Mouse (Mus musculus) adrenal gland, adult 2 months (tissue): Measurements from ENCODE around the gene Olfr827. TPM values are rescaled to one million over a fixed set of nuclear protein-coding genes. Genes with fewer than 3 reads are reported as not detected.

Source experiments
- DNase-seq: peaks from one replicate; pipeline ENCODE4 v3.0.0; 2021
- long read RNA-seq: library from polyadenylated mRNA; stranded (forward); transcript quantifications from one replicate; pipeline ENCODE4 v2.0.0, GENCODE M21; 2021
- polyA plus RNA-seq: library from polyadenylated mRNA; depleted of rRNA; stranded (reverse); fragments of >200 nt; gene quantifications from 2 replicates; pipeline ENCODE4 v1.2.3, GENCODE M21; 2012; rRNA removed
- total RNA-seq, 2 experiments: library from RNA; stranded (reverse); gene quantifications; 2 replicates each; pipeline ENCODE4 v1.2.3; 2021

Olfr827 gene
- not detected for total RNA-seq
- not detected in 2 replicates for polyA plus RNA-seq
- long read RNA-seq: 0 reads

GRCm38 (mm10) chr10:130214303-130214702 lies at the start of gene Olfr827:
Gene Olfr827, minus strand, starts transcription at chr10:130214403.
- DNase-seq: no peak

- DNase-seq: no peak
These were observed 49.0 kb upstream of the Olfr827 start for GRCm38 (mm10) chr10:130263203-130263602.

- peak; percentile 44 for DNase-seq
These were observed 45.3 kb upstream of the Olfr827 start for GRCm38 (mm10) chr10:130259483-130259882.

GRCm38 (mm10) chr10:130244271-130244670 lies 30.1 kb upstream of the Olfr827 start:
- DNase-seq: no peak

GRCm38 (mm10) chr10:130238318-130239209 lies 24.4 kb upstream of the Olfr827 start:
- DNase-seq: no peak

- no peak for DNase-seq
These were observed 20.4 kb upstream of the Olfr827 start for GRCm38 (mm10) chr10:130234576-130234975.

- no peak for DNase-seq
These were observed 17.9 kb upstream of the Olfr827 start for GRCm38 (mm10) chr10:130232117-130232516.

- peak; percentile 18 for DNase-seq
These were observed 15.4 kb upstream of the Olfr827 start for GRCm38 (mm10) chr10:130229584-130229983.

- DNase-seq: peak; percentile 26
These were observed 14.0 kb upstream of the Olfr827 start for GRCm38 (mm10) chr10:130228246-130228645.

- no peak for DNase-seq
These were observed 10.8 kb upstream of the Olfr827 start for GRCm38 (mm10) chr10:130225034-130225433.

GRCm38 (mm10) chr10:130184086-130184485 lies 30.1 kb downstream of the Olfr827 start, which contains the start of gene Olfr826:
Gene Olfr826, minus strand, starts transcription at chr10:130184186.
- DNase-seq: no peak

- DNase-seq: no peak
These were observed 47.5 kb downstream of the Olfr827 start, which contains the start of gene Olfr825 for GRCm38 (mm10) chr10:130166666-130167065. Gene Olfr825, minus strand, starts transcription at chr10:130166766.

- DNase-seq: no peak
These were observed 49.0 kb downstream of the Olfr827 start for GRCm38 (mm10) chr10:130165196-130165595.

Other genes with a start within 250 kb of the Olfr827 start
- not detected for gene Olfr819, start 247.1 kb downstream of the Olfr827 start, total RNA-seq
- not detected in 2 replicates for gene Olfr819, start 247.1 kb downstream of the Olfr827 start, polyA plus RNA-seq
- gene Olfr247, start 238.3 kb downstream of the Olfr827 start, total RNA-seq: not detected
- not detected in 2 replicates for gene Olfr247, start 238.3 kb downstream of the Olfr827 start, polyA plus RNA-seq
- gene Gm10310, start 229.3 kb downstream of the Olfr827 start, total RNA-seq: not detected
- not detected in 2 replicates for gene Gm10310, start 229.3 kb downstream of the Olfr827 start, polyA plus RNA-seq
- gene Olfr820, start 201.8 kb downstream of the Olfr827 start, total RNA-seq: not detected
- not detected in 2 replicates for gene Olfr820, start 201.8 kb downstream of the Olfr827 start, polyA plus RNA-seq
- gene Olfr821, start 184.1 kb downstream of the Olfr827 start, total RNA-seq: not detected
- not detected in 2 replicates for gene Olfr821, start 184.1 kb downstream of the Olfr827 start, polyA plus RNA-seq
- gene Olfr822, start 143.2 kb downstream of the Olfr827 start, total RNA-seq: not detected
- gene Olfr822, start 143.2 kb downstream of the Olfr827 start, polyA plus RNA-seq: not detected in 2 replicates
- gene Olfr823, start 99.0 kb downstream of the Olfr827 start, total RNA-seq: not detected
- not detected in 2 replicates for gene Olfr823, start 99.0 kb downstream of the Olfr827 start, polyA plus RNA-seq
- not detected for gene Olfr824, start 84.4 kb downstream of the Olfr827 start, total RNA-seq
- not detected in 2 replicates for gene Olfr824, start 84.4 kb downstream of the Olfr827 start, polyA plus RNA-seq
- gene Olfr825, start 47.6 kb downstream of the Olfr827 start, total RNA-seq: not detected
- gene Olfr825, start 47.6 kb downstream of the Olfr827 start, polyA plus RNA-seq: not detected in 2 replicates
- not detected for gene Olfr826, start 30.2 kb downstream of the Olfr827 start, total RNA-seq
- not detected in 2 replicates for gene Olfr826, start 30.2 kb downstream of the Olfr827 start, polyA plus RNA-seq
- 1 to 10 TPM in 1 of 2 experiments, under 1 TPM in 1; 0.61 to 1.1 TPM for gene Neurod4, start 65.8 kb upstream of the Olfr827 start, total RNA-seq
- 0.08 TPM in 1 of 2 replicates, not detected in the other for gene Neurod4, start 65.8 kb upstream of the Olfr827 start, polyA plus RNA-seq
- gene Tespa1, start 108.5 kb upstream of the Olfr827 start, total RNA-seq: under 1 TPM; 0.35 to 0.90 TPM
- 0.09 TPM in 1 of 2 replicates, not detected in the other for gene Tespa1, start 108.5 kb upstream of the Olfr827 start, polyA plus RNA-seq
- gene Vmn2r84, start 179.9 kb upstream of the Olfr827 start, total RNA-seq: not detected
- not detected in 2 replicates for gene Vmn2r84, start 179.9 kb upstream of the Olfr827 start, polyA plus RNA-seq
- not detected for gene Vmn2r85, start 215.3 kb upstream of the Olfr827 start, total RNA-seq
- not detected in 2 replicates for gene Vmn2r85, start 215.3 kb upstream of the Olfr827 start, polyA plus RNA-seq
- not detected for gene Vmn2r86, start 241.6 kb upstream of the Olfr827 start, total RNA-seq
- gene Vmn2r86, start 241.6 kb upstream of the Olfr827 start, polyA plus RNA-seq: not detected in 2 replicates